Mouse (Mus musculus) CH12F3 (cell line): ENCODE measurements at regions not wholly inside any gene's neighbourhood (a gene's known extent, or its start where the extent isn't known, plus 50 kb on each side); places are given as distances from the start of the nearest gene placed in this dataset.

Source experiments
- in situ Hi-C: fragments of 300-500 bp; cut with MboI; formaldehyde crosslinking; loops from 2 replicates; pipeline ENCODE4 v1.14.3; 2020; ENCODE audit warnings: low sequenced_read_pairs

- in situ Hi-C loops, result loop anchor here (25.0 kb wide), 1 partner anchor 329 kb away; no protein-coding TSS in a partner anchor
Measured at GRCm38 (mm10) chr6:97741427-97741826, 65.4 kb upstream of the Mitf start.

- in situ Hi-C loops, result loop anchor here (25.0 kb wide), 1 partner anchor 329 kb away; no protein-coding TSS in a partner anchor
Measured at GRCm38 (mm10) chr6:97740851-97741201, 66.0 kb upstream of the Mitf start.

GRCm38 (mm10) chr6:97740107-97740850 lies 66.6 kb upstream of the Mitf start:
- in situ Hi-C loops, result loop anchor here (25.0 kb wide), 1 partner anchor 328 kb away; no protein-coding TSS in a partner anchor

- in situ Hi-C loops, result loop anchor here (10.0 to 25.0 kb wide), 2 partner anchors 214 to 327 kb away; no protein-coding TSS in a partner anchor
Measured at GRCm38 (mm10) chr6:97738846-97739245, 68.0 kb upstream of the Mitf start.

GRCm38 (mm10) chr6:97730835-97731234 lies 76.0 kb upstream of the Mitf start:
- in situ Hi-C loops, result loop anchor here (10.0 to 25.0 kb wide), 2 partner anchors 206 to 319 kb away; no protein-coding TSS in a partner anchor

- in situ Hi-C loops, result no loop called here
Measured at GRCm38 (mm10) chr6:97718184-97718910, 88.5 kb upstream of the Mitf start.

- in situ Hi-C loops, result no loop called here
Measured at GRCm38 (mm10) chr6:97707401-97707800, 90.1 kb upstream of the Frmd4b start.

GRCm38 (mm10) chr6:97704361-97704760 lies 87.0 kb upstream of the Frmd4b start:
- in situ Hi-C loops, result no loop called here

GRCm38 (mm10) chr6:97699752-97700098 lies 82.4 kb upstream of the Frmd4b start:
- in situ Hi-C loops, result no loop called here

- in situ Hi-C loops, result no loop called here
Measured at GRCm38 (mm10) chr6:97699054-97699751, 81.9 kb upstream of the Frmd4b start.

GRCm38 (mm10) chr6:97693281-97693680 lies 75.9 kb upstream of the Frmd4b start:
- in situ Hi-C loops, result no loop called here

GRCm38 (mm10) chr6:97691136-97691535 lies 73.8 kb upstream of the Frmd4b start:
- in situ Hi-C loops, result no loop called here

- in situ Hi-C loops, result no loop called here
Measured at GRCm38 (mm10) chr6:97684335-97684734, 67.0 kb upstream of the Frmd4b start.

GRCm38 (mm10) chr6:97682213-97682612 lies 64.9 kb upstream of the Frmd4b start:
- in situ Hi-C loops, result no loop called here

GRCm38 (mm10) chr6:97675181-97675756 lies 57.9 kb upstream of the Frmd4b start:
- in situ Hi-C loops, result no loop called here

- in situ Hi-C loops, result no loop called here
Measured at GRCm38 (mm10) chr6:97666818-97667629, 49.7 kb upstream of the Frmd4b start.
